Mouse (Mus musculus): ENCODE results near the gene G3bp1. TPM values are rescaled to one million over a fixed set of nuclear protein-coding genes. Genes with fewer than 3 reads are reported as not detected.

Gene G3bp1
- polyA plus RNA-seq, 1 experiment from 2014 or later: 104 TPM

- H3K4me1 ChIP-seq (ENCODE audit: control insufficient read depth, insufficient read depth, low read length): no peaks in the 10 kb centered on the region
- ATAC-seq (replicated peaks; ENCODE audit: extremely low read depth, insufficient read depth, low FRiP score): no peak
These were observed 36.0 kb downstream of the G3bp1 start for GRCm38 (mm10) chr11:55505485-55505884.

GRCm38 (mm10) chr11:55511374-55511773, 41.9 kb downstream of the G3bp1 start:
- Histone ChIP-seq H3K27ac (ENCODE audit: low read length) (no peak overlapping the region), H3K4me1 (ENCODE audit: control insufficient read depth, insufficient read depth, low read length) (no peaks in the 10 kb centered on the region), H3K9me3 (replicated peaks; ENCODE audit: control insufficient read depth, low read length) (no peaks in the 10 kb centered on the region), H3K27me3 (ENCODE audit: control insufficient read depth, insufficient read depth, low read length) (no peaks in the 10 kb centered on the region), H3K4me3 (ENCODE audit: low read length) (no peak overlapping the region), H3K9ac (ENCODE audit: low read length) (no peak overlapping the region), H3K36me3 (ENCODE audit: control insufficient read depth, insufficient read depth) (no peaks in the 10 kb centered on the region), H3K4me2 (ENCODE audit: low read depth, low read length) (no peak overlapping the region)
- WGBS: 59% methylated on average over 5 of the region's 5 CpGs
- ATAC-seq (replicated peaks; ENCODE audit: extremely low read depth, insufficient read depth, low FRiP score): no peak

More at GRCm38 (mm10) chr11:55505485-55505884, 36.0 kb downstream of the G3bp1 start:
- H3K36me3 ChIP-seq (ENCODE audit: control insufficient read depth, insufficient read depth): peaks cover 17% of the 10 kb centered on the region; the same call in 1 of the 2 replicates
- H3K4me3 ChIP-seq (ENCODE audit: low read length): no peak overlapping the region
- no peak overlapping the region for H3K27ac ChIP-seq (ENCODE audit: low read length)
- no peaks in the 10 kb centered on the region for H3K9me3 ChIP-seq (replicated peaks; ENCODE audit: control insufficient read depth, low read length)
- H3K4me2 ChIP-seq (ENCODE audit: low read depth, low read length): no peak overlapping the region
- H3K27me3 ChIP-seq (ENCODE audit: control insufficient read depth, insufficient read depth, low read length): no peaks in the 10 kb centered on the region
- H3K9ac ChIP-seq (ENCODE audit: low read length): no peak overlapping the region
- WGBS: 85% methylated on average over 3 of the region's 3 CpGs

- Histone ChIP-seq H3K9me3 (replicated peaks; ENCODE audit: control insufficient read depth, low read length) (no peaks in the 10 kb centered on the region), H3K27me3 (ENCODE audit: control insufficient read depth, insufficient read depth, low read length) (no peaks in the 10 kb centered on the region), H3K4me3 (ENCODE audit: low read length) (no peak overlapping the region), H3K9ac (ENCODE audit: low read length) (no peak overlapping the region), H3K36me3 (ENCODE audit: control insufficient read depth, insufficient read depth) (no peaks in the 10 kb centered on the region), H3K27ac (ENCODE audit: low read length) (no peak overlapping the region), H3K4me2 (ENCODE audit: low read depth, low read length) (no peak overlapping the region), H3K4me1 (ENCODE audit: control insufficient read depth, insufficient read depth, low read length) (no peaks in the 10 kb centered on the region)
- no peak for ATAC-seq (replicated peaks; ENCODE audit: extremely low read depth, insufficient read depth, low FRiP score)
- WGBS: 64% methylated on average over 5 of the region's 5 CpGs
These were observed 48.2 kb downstream of the G3bp1 start for GRCm38 (mm10) chr11:55517666-55518065.

GRCm38 (mm10) chr11:55518806-55519674, 49.6 kb downstream of the G3bp1 start:
- Histone ChIP-seq H3K9me3 (replicated peaks; ENCODE audit: control insufficient read depth, low read length) (no peaks in the 10 kb centered on the region), H3K9ac (ENCODE audit: low read length) (no peak overlapping the region), H3K4me3 (ENCODE audit: low read length) (no peak overlapping the region), H3K36me3 (ENCODE audit: control insufficient read depth, insufficient read depth) (no peaks in the 10 kb centered on the region), H3K27ac (ENCODE audit: low read length) (no peak overlapping the region), H3K4me1 (ENCODE audit: control insufficient read depth, insufficient read depth, low read length) (no peaks in the 10 kb centered on the region), H3K27me3 (ENCODE audit: control insufficient read depth, insufficient read depth, low read length) (no peaks in the 10 kb centered on the region), H3K4me2 (ENCODE audit: low read depth, low read length) (no peak overlapping the region)
- WGBS: 8% methylated on average over 9 of the region's 9 CpGs
- no peak for ATAC-seq (replicated peaks; ENCODE audit: extremely low read depth, insufficient read depth, low FRiP score)

- Histone ChIP-seq H3K4me2 (ENCODE audit: low read depth, low read length) (no peak overlapping the region), H3K4me3 (ENCODE audit: low read length) (no peak overlapping the region), H3K4me1 (ENCODE audit: control insufficient read depth, insufficient read depth, low read length) (0 out of 2 replicates have a peak, but pooled peaks cover 2% of the 10 kb centered on the region), H3K27me3 (ENCODE audit: control insufficient read depth, insufficient read depth, low read length) (no peaks in the 10 kb centered on the region), H3K9ac (ENCODE audit: low read length) (no peak overlapping the region), H3K27ac (ENCODE audit: low read length) (no peak overlapping the region), H3K36me3 (ENCODE audit: control insufficient read depth, insufficient read depth) (no peaks in the 10 kb centered on the region), H3K9me3 (replicated peaks; ENCODE audit: control insufficient read depth, low read length) (no peaks in the 10 kb centered on the region)
- 78% methylated on average over 7 of the region's 7 CpGs for WGBS
- no peak for ATAC-seq (replicated peaks; ENCODE audit: extremely low read depth, insufficient read depth, low FRiP score)
These were observed 61.3 kb downstream of the G3bp1 start for GRCm38 (mm10) chr11:55530741-55531140.

DNA sequence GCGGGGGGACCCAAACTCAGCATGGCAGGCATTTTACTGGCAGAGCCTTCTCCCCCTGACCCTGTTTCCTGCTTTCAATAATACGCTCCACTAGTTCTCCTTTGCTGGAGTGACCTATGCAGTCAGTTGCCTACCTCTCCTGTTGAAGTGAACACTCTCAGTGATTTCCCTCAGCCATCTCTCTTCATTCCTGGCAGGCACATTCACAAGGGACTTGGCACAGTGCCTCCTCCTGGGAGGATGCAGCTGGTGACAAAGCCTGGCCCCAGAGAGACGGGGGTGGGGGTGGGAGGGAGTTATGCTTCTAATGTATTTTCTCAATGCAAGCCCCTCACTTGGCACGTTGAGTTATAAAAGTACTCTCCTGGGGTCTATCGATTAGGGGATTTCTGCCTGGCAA, 63.9 kb downstream of the G3bp1 start:
- WGBS: 50% methylated on average over 5 of the region's 5 CpGs
- Histone ChIP-seq H3K4me3 (ENCODE audit: low read length) (no peak overlapping the region), H3K36me3 (ENCODE audit: control insufficient read depth, insufficient read depth) (no peaks in the 10 kb centered on the region), H3K27me3 (ENCODE audit: control insufficient read depth, insufficient read depth, low read length) (no peaks in the 10 kb centered on the region), H3K9ac (ENCODE audit: low read length) (no peak overlapping the region), H3K4me1 (ENCODE audit: control insufficient read depth, insufficient read depth, low read length) (0 out of 2 replicates have a peak, but pooled peaks cover 2% of the 10 kb centered on the region), H3K9me3 (replicated peaks; ENCODE audit: control insufficient read depth, low read length) (no peaks in the 10 kb centered on the region), H3K4me2 (ENCODE audit: low read depth, low read length) (no peak overlapping the region), H3K27ac (ENCODE audit: low read length) (no peak overlapping the region)
- ATAC-seq (replicated peaks; ENCODE audit: extremely low read depth, insufficient read depth, low FRiP score): no peak; the same call in 1 of the 2 replicates

GRCm38 (mm10) chr11:55534766-55535165, 65.3 kb downstream of the G3bp1 start:
- no peak for ATAC-seq (replicated peaks; ENCODE audit: extremely low read depth, insufficient read depth, low FRiP score)
- no peak overlapping the region for H3K4me2 ChIP-seq (ENCODE audit: low read depth, low read length)
- H3K27ac ChIP-seq (ENCODE audit: low read length): no peak overlapping the region
- H3K27me3 ChIP-seq (ENCODE audit: control insufficient read depth, insufficient read depth, low read length): no peaks in the 10 kb centered on the region
- 0 out of 2 replicates have a peak, but pooled peaks cover 2% of the 10 kb centered on the region for H3K4me1 ChIP-seq (ENCODE audit: control insufficient read depth, insufficient read depth, low read length)
- WGBS: 30% methylated on average over 2 of the region's 2 CpGs
- no peak overlapping the region for H3K9ac ChIP-seq (ENCODE audit: low read length)
- no peaks in the 10 kb centered on the region for H3K36me3 ChIP-seq (ENCODE audit: control insufficient read depth, insufficient read depth)
- H3K4me3 ChIP-seq (ENCODE audit: low read length): no peak overlapping the region
- no peaks in the 10 kb centered on the region for H3K9me3 ChIP-seq (replicated peaks; ENCODE audit: control insufficient read depth, low read length)

GRCm38 (mm10) chr11:55542128-55542527, 72.6 kb downstream of the G3bp1 start:
- H3K4me3 ChIP-seq (ENCODE audit: low read length): no peak overlapping the region
- peaks cover 4% of the 10 kb centered on the region; the same call in 1 of the 2 replicates for H3K9me3 ChIP-seq (replicated peaks; ENCODE audit: control insufficient read depth, low read length)
- no peak overlapping the region for H3K27ac ChIP-seq (ENCODE audit: low read length)
- H3K4me1 ChIP-seq (ENCODE audit: control insufficient read depth, insufficient read depth, low read length): peaks cover 2% of the 10 kb centered on the region; the same call in 1 of the 2 replicates
- 26% methylated on average over 7 of the region's 7 CpGs for WGBS
- H3K9ac ChIP-seq (ENCODE audit: low read length): no peak overlapping the region
- no peak overlapping the region for H3K4me2 ChIP-seq (ENCODE audit: low read depth, low read length)
- H3K36me3 ChIP-seq (ENCODE audit: control insufficient read depth, insufficient read depth): no peaks in the 10 kb centered on the region
- ATAC-seq (replicated peaks; ENCODE audit: extremely low read depth, insufficient read depth, low FRiP score): no peak
- H3K27me3 ChIP-seq (ENCODE audit: control insufficient read depth, insufficient read depth, low read length): no peaks in the 10 kb centered on the region

DNA sequence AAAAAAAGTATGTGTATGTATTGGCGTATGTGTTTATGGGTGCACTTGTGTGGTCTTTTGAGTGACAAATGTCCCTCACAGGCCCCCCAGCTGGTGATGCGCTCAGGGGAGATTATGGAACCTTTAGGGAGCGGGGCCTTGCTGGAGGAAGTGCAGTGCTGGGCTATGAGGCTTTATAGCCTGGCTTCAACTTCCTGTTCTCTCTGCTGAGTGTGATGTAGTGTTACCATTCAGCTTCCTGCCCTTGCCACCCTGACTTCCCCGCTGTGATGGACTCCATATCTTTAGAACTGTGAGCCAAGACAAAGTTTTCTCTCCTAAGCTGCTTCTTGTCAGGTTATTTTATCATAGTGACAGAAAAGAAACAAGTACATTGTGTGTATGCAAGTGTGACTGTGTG, 73.2 kb downstream of the G3bp1 start:
- Histone ChIP-seq H3K4me2 (ENCODE audit: low read depth, low read length) (no peak overlapping the region), H3K27me3 (ENCODE audit: control insufficient read depth, insufficient read depth, low read length) (no peaks in the 10 kb centered on the region), H3K4me1 (ENCODE audit: control insufficient read depth, insufficient read depth, low read length) (peaks cover 2% of the 10 kb centered on the region; the same call in 1 of the 2 replicates), H3K36me3 (ENCODE audit: control insufficient read depth, insufficient read depth) (no peaks in the 10 kb centered on the region), H3K9ac (ENCODE audit: low read length) (no peak overlapping the region), H3K27ac (ENCODE audit: low read length) (no peak overlapping the region), H3K4me3 (ENCODE audit: low read length) (no peak overlapping the region), H3K9me3 (replicated peaks; ENCODE audit: control insufficient read depth, low read length) (peaks cover 4% of the 10 kb centered on the region; the same call in 1 of the 2 replicates)
- 60% methylated on average over 4 of the region's 4 CpGs for WGBS
- no peak for ATAC-seq (replicated peaks; ENCODE audit: extremely low read depth, insufficient read depth, low FRiP score)

All from heart, embryonic 16.5 days (tissue).